In genomic region chr16:64649594-64650290, GRCm38 (mm10) we compare ENCODE assay signal across 23 mouse cellular contexts. TPM values are rescaled to one million over a fixed set of nuclear protein-coding genes. Genes with fewer than 3 reads are reported as not detected.
DNase-seq lines count a peak whose midpoint lies in the region; ATAC-seq and TF ChIP-seq lines count a peak whose summit lies in the region.
"Had no signal": no experiment of that assay in that cellular context is flagged by ENCODE, and none has a peak within 500 bp of the region (broad histone marks: within the 10 kb centered on the region; RNA-seq: fewer than 3 reads in every experiment).

No protein-coding gene starts in this region.

- no peak overlapping the region for H3K9ac ChIP-seq in forebrain, embryonic 12.5 days
- no peak overlapping the region for H3K9ac ChIP-seq in midbrain, embryonic 13.5 days (replicated peaks)
- H3K9ac ChIP-seq: intestine, embryonic 15.5 days; liver, embryonic 13.5 days had no signal

- H3K4me1 ChIP-seq in forebrain, embryonic 12.5 days, result peaks cover 7% of the 10 kb centered on the region
- peaks cover 7% of the 10 kb centered on the region for H3K4me1 ChIP-seq in midbrain, embryonic 13.5 days (replicated peaks)
- H3K4me1 ChIP-seq: intestine, embryonic 15.5 days; liver, embryonic 13.5 days had no signal

- H3K27me3 ChIP-seq in forebrain, embryonic 12.5 days, result no peaks in the 10 kb centered on the region
- no peaks in the 10 kb centered on the region for H3K27me3 ChIP-seq in midbrain, embryonic 13.5 days
- H3K27me3 ChIP-seq: intestine, embryonic 15.5 days; liver, embryonic 13.5 days had no signal

- WGBS in forebrain, embryonic 12.5 days, result 46% methylated on average over 13 of the region's 13 CpGs
- 33% methylated on average over 13 of the region's 13 CpGs for WGBS in midbrain, embryonic 13.5 days

- DNase-seq in kidney, postnatal 14 days, result peak; percentile 1
- DNase-seq in kidney, postnatal 4 days, result no peak
- no peak for DNase-seq in layer of hippocampus, adult 2 months (ENCODE audit: low spot score in 2 of 2)
- DNase-seq in urinary bladder, adult 2 months (ENCODE audit: low spot score), result no peak
- no peak for DNase-seq in frontal cortex, adult 2 months (ENCODE audit: extremely low spot score in 1 of 2, low spot score in 1 of 2)
- DNase-seq: cerebellum, adult 11-12 months; embryo, embryonic 11 days; heart, adult 2 months; liver, embryonic 13.5 days; lung, postnatal 4 days; retina, postnatal 1 day; thymus, postnatal 25 days had no signal

- 0 out of 2 replicates have a peak, but pooled peaks have one; percentile 41 for ATAC-seq in forebrain, embryonic 12.5 days (ENCODE audit: low FRiP score)
- ATAC-seq in hematopoietic stem cell, adult 5-6 weeks (replicated peaks in 1 of 2; ENCODE audit: insufficient read depth in 1 of 2, low FRiP score in 2 of 2, low TSS enrichment in 1 of 2, low read depth in 1 of 2, poor library complexity in 2 of 2, severe bottlenecking in 2 of 2), result peak; percentile 78 to 82
- ATAC-seq in midbrain, embryonic 13.5 days, result peak; percentile 84
- ATAC-seq: activated CD4-positive, CD25-positive, alpha-beta regulatory T cell, adult 4 months; intestine, embryonic 15.5 days had no signal

- no peaks in the 10 kb centered on the region for H3K36me3 ChIP-seq in forebrain, embryonic 12.5 days (replicated peaks)
- no peaks in the 10 kb centered on the region for H3K36me3 ChIP-seq in midbrain, embryonic 13.5 days
- H3K36me3 ChIP-seq: intestine, embryonic 15.5 days; liver, embryonic 13.5 days had no signal

- H3K9me3 ChIP-seq in forebrain, embryonic 12.5 days, result no peaks in the 10 kb centered on the region
- H3K9me3 ChIP-seq in midbrain, embryonic 13.5 days, result no peaks in the 10 kb centered on the region
- H3K9me3 ChIP-seq: intestine, embryonic 15.5 days; liver, embryonic 13.5 days had no signal

- no peak for TF ChIP-seq CTCF in layer of hippocampus, adult 2 months (conservative IDR thresholded peaks at IDR 0.05)

- H3K4me2 ChIP-seq in forebrain, embryonic 12.5 days, result no peak overlapping the region
- H3K4me2 ChIP-seq in midbrain, embryonic 13.5 days (replicated peaks), result peak overlapping the region; percentile 12; the same call in 1 of the 2 replicates
- H3K4me2 ChIP-seq: intestine, embryonic 15.5 days; liver, embryonic 13.5 days had no signal

- H3K4me3 ChIP-seq in forebrain, embryonic 12.5 days (replicated peaks), result no peak overlapping the region
- H3K4me3 ChIP-seq in midbrain, embryonic 13.5 days (replicated peaks), result no peak overlapping the region
- no peak overlapping the region for H3K4me3 ChIP-seq in layer of hippocampus, adult 2 months
- H3K4me3 ChIP-seq: erythroblast, embryonic 14.5 days; heart, adult 2 months; intestine, embryonic 15.5 days; liver, embryonic 13.5 days had no signal

- H3K27ac ChIP-seq in forebrain, embryonic 12.5 days, result no peak overlapping the region
- H3K27ac ChIP-seq in midbrain, embryonic 13.5 days, result peak overlapping the region; percentile 30; the same call in 1 of the 2 replicates
- H3K27ac ChIP-seq in layer of hippocampus, adult 2 months, result no peak overlapping the region
- H3K27ac ChIP-seq: heart, adult 2 months; intestine, embryonic 15.5 days; liver, embryonic 13.5 days had no signal

RNA-seq across cellular contexts. Expression of gene Csnka2ip, which starts 47.5 kb away (rescaled TPM):
- not detected in 2 replicates for polyA plus RNA-seq in forebrain, embryonic 12.5 days (2016; fragmentation: Nextera tagmentation; extraction: Ambion mirVana)
- not detected in 2 replicates for total RNA-seq in hematopoietic stem cell, adult 5-6 weeks (2017)
- polyA plus RNA-seq in midbrain, embryonic 13.5 days (2015; fragmentation: Nextera tagmentation; extraction: Ambion mirVana), result not detected in 2 replicates
- total RNA-seq in layer of hippocampus, adult 2 months (2021), result 1 to 10 TPM; 1.8 to 2.7 TPM
- 0.03 TPM in 1 of 2 replicates, not detected in the other for polyA plus RNA-seq in urinary bladder, adult 2 months (2012; rRNA removed)
- polyA plus RNA-seq in frontal cortex, adult 2 months (2012; rRNA removed), result 0.04 and 0.06 TPM in 2 replicates
- total RNA-seq: gastrocnemius, adult 18-20 months had no signal
- polyA plus RNA-seq: activated CD4-positive, CD25-positive, alpha-beta regulatory T cell, adult 4 months; erythroblast, embryonic 14.5 days; heart, postnatal 0 days; large intestine, adult 2 months; liver, embryonic 13.5 days; small intestine, adult 2 months; stomach, embryonic 14.5 days had no signal
